Mouse (Mus musculus) cerebellum, adult (tissue): ENCODE results near the gene Creb1.

Source experiments
- ATAC-seq: cut with Nextera tagmentation; 2 replicates; pipeline ENCODE4 v1.9.2; 2017; ENCODE audit warnings: mild to moderate bottlenecking, moderate library complexity, mixed read lengths; ENCODE audit not compliant: insufficient number of reproducible peaks, low FRiP score, low TSS enrichment

Gene Creb1

DNA sequence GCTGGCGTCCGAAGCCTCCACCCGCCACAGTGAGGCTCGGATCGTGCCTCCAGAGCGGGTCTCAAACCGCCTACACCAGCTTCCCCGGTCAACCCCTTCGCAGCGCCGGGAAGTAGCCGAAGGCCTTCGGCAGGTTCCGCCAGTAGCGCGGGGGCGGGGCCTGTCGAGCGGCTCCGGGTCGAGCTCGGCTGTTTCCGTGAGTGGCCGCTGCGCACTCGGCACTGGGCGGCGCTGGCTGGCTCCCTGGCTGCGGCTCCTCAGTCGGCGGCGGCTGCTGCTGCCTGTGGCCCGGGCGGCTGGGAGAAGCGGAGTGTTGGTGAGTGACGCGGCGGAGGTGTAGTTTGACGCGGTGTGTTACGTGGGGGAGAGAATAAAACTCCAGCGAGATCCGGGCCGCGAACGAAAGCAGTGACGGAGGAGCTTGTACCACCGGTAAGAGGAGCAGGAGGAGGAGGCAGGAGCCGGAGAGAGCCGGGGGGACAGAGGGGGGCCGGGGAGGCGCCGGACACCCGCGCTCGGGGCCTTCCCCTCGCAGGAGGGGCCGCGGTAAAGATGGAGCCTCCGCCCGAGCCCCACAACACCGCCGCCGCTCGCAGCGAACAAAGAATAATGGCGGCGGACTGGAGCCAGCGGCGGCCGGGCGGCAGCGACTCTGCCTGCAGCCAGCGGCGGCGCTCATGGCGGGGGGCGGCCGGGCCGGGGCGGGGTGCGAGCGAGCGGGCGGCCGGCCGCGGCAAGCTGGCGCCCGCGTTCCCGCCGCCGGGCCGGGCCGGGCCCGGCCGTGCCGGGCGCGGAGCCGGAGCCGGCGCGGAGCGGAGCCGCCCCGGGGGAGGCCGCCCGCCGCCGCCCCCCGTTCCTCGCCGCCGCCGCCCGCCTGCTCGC, at the start of gene Creb1:
TSS of gene Creb1 (plus strand) at position 57 of the 882 bp plus-strand sequence.
- ATAC-seq = peak; percentile 95

DNA sequence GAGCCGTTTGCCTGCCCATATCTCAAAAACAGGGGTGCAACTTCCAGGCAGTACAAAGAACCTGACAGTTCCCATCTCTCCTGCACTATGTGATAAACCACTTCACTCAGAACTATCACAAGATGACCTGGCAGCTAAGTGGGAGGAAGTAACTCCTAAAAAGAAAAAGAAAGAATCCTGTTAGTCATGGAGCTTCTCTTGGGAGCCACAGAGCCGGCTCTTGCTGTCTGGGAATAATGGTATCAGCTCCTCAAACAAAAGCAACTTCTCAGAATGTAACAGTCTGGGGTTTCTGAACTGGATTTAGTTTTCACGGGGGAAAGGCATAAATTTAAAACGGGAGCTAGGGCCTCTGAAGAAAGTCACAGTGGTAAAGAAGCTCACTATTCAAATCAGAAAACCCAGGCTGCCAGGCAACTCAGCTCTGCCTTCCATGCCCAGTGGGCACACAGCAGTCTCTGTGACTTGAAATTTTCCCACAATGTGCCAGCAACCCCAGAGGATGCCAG, 43.9 kb upstream of the Creb1 start:
- no peak for ATAC-seq

DNA sequence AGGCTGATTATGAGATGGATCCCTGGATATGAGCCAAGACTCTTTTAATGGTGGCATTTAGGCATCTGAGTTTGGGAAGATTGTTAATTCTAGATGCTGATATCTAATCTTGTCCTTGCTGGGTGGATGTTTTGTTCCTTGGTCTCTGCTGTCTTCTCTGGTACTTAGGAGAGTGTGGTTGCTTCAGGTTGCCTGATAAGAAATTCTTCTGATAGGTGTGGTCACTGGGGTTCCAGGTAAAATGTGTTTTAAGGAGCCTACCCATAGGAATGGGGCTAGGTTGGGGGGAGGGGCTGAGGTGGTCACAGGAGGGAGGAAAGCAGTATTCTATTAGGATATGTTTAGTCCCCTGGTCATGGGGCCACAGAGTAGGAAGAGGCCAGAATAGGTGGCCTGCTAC, 35.6 kb upstream of the Creb1 start:
- no peak for ATAC-seq

DNA sequence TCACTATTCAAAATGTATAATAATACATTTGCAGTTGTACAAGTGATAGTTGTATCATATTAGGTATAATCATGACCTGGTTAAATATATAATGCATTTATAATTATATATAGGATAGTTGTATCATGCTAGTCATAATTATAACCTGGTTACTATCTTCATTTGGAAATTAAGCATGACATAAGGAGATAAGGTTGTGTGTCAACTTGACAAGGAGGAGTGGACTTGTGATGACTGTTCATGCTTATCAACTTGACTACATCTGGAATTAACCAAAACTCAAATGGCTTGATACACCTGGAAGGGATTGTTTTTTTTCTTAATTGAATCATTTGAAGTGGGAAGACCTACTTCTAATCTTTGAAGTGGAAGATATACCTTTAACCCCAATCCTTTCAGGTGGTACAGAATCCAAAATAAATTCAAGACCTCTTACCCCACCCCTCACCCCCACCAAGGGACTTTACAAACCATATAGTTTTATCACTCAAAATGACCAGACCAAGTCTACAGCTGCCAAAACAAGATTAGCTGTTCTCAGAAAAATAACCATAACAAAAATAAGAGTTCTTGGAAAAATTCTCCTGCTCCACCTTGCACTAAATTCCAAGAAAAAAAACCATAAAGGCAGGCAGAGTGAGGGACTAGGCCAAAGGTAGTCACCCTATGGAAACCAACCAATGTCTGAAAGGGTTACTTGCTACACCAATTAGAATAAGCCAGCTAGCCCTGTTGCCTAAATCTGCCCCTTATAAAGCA, 30.9 kb upstream of the Creb1 start:
- ATAC-seq = no peak

DNA sequence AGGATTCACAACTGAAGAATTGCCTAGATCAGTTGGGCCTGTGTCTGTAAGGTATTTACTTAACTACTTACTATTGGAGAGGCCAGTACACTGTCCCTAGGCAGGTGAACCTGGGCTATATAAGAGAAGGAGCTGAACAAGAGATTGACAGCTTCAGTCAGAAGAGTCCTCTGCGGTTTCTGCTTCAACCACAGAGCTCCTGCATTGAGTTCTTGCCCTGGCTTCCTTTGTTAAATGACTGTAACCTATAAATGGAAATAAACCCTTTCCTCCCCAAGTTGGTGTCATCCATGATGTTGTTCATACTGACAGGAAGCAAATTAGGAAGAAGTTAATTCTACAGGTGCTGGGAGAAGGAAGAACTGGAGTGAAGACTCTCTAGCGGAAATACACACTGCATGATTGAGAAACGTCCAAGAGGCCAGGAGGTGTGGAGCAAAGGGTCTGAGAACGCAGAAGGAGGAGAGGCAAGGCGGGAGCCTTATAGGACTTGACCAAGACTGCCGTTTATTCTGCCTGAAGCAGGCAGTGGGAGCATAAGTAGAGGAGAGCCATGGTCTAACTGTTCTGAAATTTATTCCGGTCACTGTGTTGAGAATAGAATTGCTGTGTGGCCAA, 23.9 kb upstream of the Creb1 start:
- no peak for ATAC-seq

DNA sequence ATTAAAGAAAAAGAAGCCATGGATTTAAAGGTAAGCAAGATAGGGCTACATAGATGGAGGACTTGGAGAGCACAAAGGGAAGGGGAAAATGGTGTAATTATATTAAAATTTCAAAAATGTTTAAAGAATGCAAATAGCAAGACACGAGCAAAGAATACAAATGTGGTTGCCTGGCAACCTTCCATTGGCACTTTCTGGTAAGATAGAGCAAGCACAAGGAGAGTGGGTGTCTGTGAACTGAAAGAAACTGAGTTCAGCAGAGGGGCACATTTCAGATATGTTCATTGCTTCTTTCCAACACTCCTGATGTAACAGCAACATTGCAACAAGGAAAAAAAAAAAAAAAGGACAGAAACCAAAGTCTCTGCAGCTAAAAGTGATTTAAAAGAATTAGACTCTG, 22.8 kb upstream of the Creb1 start:
- no peak for ATAC-seq

DNA sequence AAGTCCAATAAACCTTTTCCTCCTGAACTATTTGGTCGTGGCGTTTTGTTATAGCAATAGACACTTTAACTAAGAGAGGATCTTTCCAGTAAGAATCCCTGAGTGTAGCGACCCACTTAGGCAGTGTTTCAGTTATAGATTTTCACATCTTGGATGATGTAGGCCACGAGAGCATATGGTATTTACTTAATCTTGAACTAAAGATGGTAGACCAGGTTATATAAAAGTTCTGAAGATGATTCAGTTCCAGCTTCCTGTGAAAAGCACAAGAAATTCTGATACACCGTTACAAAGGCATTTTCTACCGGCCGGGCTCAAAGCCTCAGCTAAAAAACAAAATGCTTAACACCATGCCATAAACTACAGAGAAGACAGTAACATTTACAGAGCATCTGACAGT, 18.3 kb upstream of the Creb1 start:
- ATAC-seq = no peak

DNA sequence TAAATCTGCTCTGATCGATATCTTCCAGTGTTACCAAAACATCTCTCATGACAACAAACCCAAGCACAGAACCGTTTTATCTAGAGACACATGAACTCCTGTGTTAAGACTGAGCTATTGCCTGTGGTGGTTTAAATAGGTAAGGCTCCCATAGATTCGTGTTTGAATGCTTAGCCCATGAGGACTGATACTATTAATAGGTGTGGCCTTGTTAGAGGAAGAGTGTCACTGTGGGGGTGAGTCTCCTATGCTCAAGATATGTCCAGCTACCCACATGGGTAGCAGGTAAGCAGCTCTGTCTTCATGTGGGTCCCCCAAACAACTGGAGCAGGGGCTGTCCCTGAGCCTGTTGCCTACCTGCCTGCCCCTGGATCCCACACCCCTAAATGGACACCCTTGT, 15.9 kb upstream of the Creb1 start:
- ATAC-seq = no peak

DNA sequence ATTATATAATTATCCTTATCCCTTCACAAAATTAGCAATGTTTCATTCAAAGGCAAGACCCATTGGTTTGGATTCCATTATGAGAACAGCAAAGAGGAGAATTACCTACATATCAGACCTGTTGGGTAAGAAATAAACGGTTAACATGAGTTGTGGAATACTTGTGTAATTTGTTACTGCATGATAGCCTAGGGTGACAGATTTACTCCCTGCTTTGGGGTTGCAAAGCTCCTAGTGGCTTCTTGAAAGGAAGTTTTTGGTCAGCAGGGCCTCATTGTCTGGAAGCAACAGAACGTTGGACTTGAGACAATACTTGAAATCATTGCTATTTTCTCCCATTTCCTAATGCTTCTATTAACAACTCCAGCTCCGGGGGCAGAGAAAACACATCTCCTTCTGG, 14.0 kb upstream of the Creb1 start:
- ATAC-seq = no peak

DNA sequence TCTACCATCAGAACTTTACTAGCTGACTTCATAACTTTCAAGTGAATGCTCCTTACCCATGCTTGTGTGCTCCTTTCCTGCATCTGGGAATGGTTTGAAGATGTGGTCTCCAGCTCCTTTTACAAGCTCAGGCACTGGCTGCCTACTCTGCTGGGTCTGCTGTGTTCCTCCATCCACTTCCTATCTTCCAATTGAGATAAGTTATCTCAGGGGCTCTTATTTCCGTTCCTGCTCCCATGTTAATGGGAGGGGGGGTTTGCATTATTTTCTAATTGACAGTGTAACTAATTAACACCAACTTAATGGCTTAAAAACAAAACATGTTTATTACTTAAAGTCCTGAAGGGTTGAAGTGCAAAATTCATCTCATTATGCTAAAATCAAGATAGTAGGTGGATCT, 13.1 kb upstream of the Creb1 start:
- ATAC-seq = no peak

DNA sequence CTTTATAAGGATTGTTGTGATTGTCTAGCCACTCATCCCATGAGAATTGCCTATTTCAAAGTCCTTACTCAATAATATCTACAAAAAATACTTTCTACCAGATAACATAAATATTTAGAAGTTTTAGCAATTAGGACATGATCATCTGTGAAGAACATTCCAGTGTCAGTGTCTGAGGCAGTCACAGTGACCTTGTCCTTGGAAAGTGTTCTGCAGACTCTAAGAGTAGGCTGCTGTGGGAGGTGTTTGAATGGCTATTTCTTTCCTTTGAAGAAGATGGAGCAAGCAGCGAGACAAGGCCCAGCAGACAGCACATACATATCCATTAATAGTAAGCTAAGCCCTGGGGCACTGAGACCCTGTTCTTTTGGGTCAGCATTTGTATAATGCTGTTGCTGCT, 12.5 kb upstream of the Creb1 start:
- ATAC-seq = no peak

DNA sequence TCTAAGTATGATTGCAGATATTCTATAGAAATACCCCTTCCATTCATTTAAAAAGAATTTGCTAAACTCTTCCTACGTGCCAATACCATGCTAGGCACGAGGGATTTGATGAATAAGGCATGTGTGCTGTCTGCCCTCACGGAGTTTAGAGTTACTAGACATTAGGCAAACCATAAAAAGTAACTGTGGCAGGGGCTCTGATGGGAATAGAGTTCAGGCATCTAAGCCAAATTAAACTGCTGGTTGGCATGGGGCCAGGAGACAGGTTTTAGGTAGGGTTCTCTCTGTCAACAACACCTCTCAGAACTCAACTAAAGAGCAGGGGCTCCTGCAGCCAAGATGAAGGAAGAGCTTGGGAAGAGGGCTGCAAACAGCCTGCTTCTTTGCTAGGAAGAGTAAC, 10.7 kb upstream of the Creb1 start:
- no peak for ATAC-seq

DNA sequence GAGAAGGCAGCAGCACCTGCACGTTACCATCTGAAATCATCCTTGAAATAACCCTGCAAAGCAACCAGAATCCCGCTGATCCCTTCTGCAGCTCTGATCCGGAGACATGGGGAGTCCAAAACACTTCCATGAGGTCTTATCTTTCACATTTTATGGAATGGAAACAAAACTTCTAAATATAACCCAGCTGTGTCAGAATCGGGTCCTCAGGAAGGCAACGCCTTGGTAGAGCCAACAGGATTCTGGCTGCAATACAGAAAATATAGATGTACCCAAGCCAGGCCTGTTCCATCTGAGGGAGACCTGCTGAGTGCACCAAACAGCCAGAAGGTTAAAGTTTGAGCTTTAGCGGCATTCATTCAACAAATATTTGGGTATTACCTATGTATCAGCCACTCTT, 9.8 kb upstream of the Creb1 start:
- no peak; the same call in 1 of the 2 replicates for ATAC-seq

DNA sequence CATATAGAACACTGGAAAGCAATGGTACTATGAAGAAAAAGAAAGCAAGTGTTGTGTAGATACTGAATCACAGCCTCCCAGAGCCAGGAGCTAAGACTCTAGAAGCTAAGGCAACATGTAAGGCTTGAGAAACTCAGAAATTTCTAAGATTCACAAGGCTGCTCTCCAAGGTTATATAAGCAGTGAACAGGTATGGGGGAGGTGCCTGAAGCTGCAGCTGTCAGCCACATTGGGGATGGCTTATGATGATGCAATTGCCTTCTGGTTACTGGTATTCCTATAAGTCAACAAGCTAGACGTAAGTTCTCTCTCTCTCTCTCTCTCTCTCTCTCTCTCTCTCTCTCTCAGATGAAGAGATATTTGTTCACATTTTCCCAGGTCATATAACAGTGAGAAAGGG, 9.3 kb upstream of the Creb1 start:
- no peak for ATAC-seq

DNA sequence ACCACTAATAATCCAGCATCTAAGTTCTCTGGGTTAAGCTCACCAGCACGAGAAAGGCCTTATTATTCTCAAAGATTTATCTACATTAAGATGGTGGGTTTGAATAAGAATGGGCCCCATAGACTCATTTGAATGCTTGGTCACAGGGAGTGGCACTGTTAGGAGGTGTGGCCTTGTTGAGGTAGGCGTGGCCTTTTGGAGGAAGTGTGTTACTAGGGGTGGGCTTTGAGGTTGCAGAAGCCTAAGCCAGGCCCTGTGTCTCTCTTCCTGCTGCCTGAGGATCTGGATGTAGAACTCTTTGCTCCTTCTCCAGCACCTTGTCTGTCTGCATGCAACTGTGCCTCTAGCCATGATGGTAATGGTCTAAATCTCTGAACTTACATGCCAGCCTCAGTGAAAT, 7.8 kb upstream of the Creb1 start:
- no peak for ATAC-seq

DNA sequence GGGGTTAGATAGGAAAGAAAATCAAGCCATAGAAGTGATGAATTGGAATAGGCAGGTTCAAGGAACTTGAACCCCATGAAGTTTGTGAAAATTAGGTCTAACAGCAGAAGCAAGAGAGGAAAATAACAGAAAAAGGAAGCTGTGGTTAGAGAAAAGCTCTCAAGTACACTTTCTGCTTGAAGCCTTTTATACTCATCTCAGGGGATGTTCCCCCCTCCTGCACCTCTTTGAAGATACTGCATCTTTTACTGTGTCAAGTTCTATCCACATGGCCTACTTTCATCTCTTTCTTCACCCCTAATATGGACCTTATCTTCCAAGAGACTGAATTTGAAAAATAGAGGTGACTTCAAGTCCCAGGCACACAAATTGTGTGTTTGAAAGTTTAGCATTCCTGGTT, 4.8 kb upstream of the Creb1 start:
- no peak for ATAC-seq

DNA sequence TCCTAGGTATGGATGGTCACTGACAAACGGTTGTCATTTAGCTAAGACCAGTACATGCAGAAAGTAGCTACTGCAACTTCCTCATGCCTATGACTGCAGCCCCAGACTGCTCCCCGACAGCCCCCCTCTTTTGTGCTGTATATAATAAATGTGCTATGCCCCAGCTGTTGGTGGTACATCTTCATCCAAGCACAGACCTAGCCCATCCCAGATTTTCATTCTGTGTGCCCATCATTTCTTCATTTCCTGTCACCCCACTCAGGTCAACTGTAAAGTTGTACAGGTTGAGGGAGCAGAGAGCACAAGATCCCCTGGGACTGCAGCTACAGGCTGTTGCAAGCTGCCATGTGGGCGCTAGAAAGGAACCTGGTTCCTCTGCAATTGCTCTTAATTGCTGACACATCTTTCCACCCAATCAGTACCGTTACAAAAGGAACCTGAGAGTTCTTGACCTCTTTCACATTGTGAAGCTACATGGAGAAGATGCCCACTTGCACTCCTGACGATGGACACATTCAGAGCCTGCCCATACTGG, 2.6 kb upstream of the Creb1 start:
- no peak for ATAC-seq

DNA sequence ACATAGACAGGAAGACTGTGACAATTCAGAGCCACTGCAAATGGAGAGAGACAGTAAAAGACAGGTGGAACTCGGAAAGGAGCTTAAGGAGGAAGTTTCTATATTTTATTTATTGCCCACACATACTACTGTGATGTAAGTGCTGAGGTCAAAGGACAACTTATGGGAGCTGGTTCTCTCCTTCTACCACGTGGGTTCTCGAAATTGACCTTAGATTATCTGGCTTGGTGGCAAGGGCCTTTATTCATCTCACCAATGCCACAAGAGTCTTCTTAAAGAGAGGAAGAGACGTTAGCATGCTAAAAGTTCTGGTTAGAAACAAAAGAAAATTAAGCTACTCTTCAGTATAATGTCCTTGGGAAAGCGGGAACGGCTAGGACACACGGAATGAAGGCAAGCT, 897 bp upstream of the Creb1 start:
- no peak for ATAC-seq

DNA sequence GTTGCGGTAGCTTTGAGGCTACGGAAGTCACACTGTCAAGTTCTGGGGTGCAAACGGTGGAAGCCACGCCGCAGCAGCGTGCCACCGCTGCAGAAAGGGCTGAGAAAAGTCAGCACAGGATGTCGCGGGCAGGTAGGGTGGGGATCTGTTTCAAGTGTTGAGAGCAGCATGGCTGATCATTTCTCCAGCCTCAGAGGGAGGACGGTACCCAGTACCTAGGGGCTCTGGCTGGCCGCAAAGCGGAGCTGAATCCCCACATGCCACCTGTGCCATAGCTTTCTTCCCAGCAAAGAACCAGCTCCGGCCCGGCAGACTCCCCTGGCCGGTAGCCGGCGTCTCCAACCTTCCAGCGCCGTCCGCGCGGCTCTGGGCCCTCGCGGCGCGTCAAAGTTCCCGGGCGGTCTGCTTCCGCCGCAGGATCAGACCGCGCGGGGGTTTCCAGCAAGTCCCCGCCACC, 350 bp upstream of the Creb1 start:
- ATAC-seq = peak; percentile 31

DNA sequence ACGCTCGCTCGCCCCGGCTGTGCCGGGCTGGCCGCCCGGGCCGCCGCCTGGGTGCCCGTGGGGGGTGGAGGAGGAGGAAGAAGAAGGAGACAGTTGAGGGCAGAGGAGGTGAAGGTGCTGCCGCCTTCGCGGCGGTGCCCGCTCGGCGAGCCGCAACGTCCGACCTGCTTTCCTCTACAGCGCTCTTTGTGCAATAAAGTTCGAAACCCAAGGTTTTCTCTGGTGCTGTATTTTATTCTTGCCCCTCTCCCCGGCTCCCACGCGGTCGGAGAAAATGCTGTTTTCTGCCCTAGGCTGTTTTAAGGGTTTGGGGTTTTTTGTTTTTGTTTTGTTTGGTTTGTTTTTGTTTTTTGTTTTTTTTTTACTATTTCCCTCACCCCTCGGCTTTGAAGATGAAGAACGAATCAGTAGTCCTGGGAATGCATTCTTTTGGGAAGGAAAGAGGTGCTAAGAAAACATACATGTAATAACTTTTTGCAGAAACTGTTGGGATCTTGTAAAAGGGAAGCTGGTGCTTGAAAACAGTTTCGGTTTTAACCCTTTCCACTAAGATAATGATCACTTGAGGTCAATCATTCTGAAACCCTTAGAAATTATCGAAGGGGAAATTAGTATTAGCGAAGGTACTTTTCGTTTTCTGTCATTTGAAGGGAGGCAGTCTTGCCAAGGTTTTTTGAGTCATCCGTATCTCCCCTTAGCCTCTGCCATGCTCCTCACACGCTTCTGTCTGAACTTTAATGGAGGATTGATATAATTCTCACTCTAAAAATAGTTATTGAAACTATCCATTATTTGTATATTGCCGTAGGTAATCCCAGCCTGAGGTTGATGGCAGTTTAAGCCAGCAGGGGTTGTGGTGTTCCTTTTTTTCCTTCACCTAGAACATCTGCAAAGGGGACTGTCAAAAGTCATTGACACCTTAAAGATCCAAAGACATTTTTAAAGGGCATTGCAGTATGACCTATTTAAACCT, 1.3 kb downstream of the Creb1 start:
- ATAC-seq = peak; percentile 8
